Mouse (Mus musculus) E14TG2a.4 (cell line): ENCODE measurements around the gene Vgll4.

Experiments used
- CTCF ChIP-seq: conservative IDR thresholded peaks from 2 replicates; pipeline ENCODE4 v1.5.1; 2014; ENCODE audit warnings: low read length
- NANOG ChIP-seq: IDR thresholded peaks from 2 replicates; pipeline ENCODE4 v1.6.1; 2014; ENCODE audit warnings: borderline replicate concordance, low read length, mixed read lengths

DNA sequence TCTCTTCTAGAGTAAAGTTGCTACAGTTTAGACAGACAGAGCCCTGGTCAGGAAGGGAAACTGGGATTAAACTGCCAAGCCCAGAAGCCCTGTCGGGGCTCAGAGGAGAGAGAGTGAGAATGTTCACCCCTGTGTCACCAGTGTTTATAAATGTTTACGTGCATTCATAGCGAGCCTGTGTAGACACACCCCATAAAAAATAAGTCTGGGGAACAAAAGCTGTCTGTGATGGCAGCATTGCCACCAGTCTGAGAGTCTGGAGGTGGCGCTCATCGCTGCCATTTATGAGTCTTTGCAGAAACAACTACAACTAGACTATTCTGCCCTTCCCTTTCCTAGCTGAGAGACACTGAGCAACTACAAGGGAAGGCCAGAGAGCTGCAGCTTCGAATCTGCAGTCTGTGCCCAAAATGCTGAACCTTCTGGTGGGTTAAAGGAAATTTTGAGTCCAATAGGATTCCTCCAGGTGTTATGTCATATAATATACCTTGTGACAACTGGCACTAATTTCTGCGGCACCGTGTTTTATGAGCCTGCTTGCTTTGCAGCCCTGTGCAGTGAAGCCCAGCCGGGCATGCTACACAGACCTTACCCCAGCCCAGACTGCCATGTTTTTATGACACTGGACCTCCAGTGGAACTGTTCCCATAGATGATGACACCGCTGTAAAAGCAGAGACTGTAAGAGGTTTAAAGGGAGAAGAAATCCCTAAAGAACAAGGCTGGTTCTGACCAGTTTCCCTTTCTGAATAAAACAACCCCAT, 11.4 kb downstream of the Vgll4 start:
- no peak for TF ChIP-seq CTCF
- no peak for TF ChIP-seq NANOG
